Mouse (Mus musculus): Measurements from ENCODE around the gene Rnf207. TPM values are rescaled to one million over a fixed set of nuclear protein-coding genes. Genes with fewer than 3 reads are reported as not detected.

The Rnf207 gene
- polyA plus RNA-seq, 1 experiment, result not detected

- no peak overlapping the region for H3K4me3 ChIP-seq (ENCODE audit: insufficient read depth, low read length)
- no peak overlapping the region for H3K27ac ChIP-seq (ENCODE audit: insufficient read depth, low read depth, low read length)
- H3K4me1 ChIP-seq (ENCODE audit: control insufficient read depth, insufficient read depth, low read length), result 0 out of 2 replicates have a peak, but pooled peaks cover 4% of the 10 kb centered on the region
These were observed 52.4 kb downstream of the Rnf207 start for GRCm38 (mm10) chr4:152266236-152266895.

DNA sequence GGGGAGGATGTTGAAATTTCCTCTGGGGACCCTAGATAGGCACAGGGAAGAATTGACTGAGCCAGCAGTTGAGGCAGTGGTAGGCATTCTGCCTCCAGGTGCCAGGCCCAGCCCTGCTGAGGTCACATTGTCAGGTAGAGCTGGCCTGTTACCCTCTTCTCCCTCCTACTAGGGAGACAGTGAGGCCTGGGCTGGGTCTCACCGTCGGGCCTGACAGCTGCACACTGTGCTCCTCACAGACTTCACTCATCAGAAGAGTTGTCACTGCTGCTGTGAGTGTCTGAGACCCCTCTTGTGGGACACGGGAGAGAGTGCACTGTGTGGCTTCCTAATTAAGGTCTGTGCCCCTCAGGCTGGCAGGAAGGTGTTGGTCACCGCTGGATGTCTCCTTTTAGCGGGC, 53.0 kb downstream of the Rnf207 start:
- H3K4me3 ChIP-seq (ENCODE audit: insufficient read depth, low read length), result no peak overlapping the region
- no peak overlapping the region for H3K27ac ChIP-seq (ENCODE audit: insufficient read depth, low read depth, low read length)
- H3K4me1 ChIP-seq (ENCODE audit: control insufficient read depth, insufficient read depth, low read length), result peaks cover 6% of the 10 kb centered on the region
- TF ChIP-seq POLR2A (IDR thresholded peaks at IDR 0.05; ENCODE audit: borderline replicate concordance, low read depth, low read length), result no peak
- no peak for TF ChIP-seq CTCF (IDR thresholded peaks at IDR 0.05; ENCODE audit: low read depth, low read length)

More at GRCm38 (mm10) chr4:152266236-152266895, 52.4 kb downstream of the Rnf207 start:
- no peak for TF ChIP-seq POLR2A (IDR thresholded peaks at IDR 0.05; ENCODE audit: borderline replicate concordance, low read depth, low read length)

- Histone ChIP-seq H3K4me3 (ENCODE audit: insufficient read depth, low read length) (no peak overlapping the region), H3K4me1 (ENCODE audit: control insufficient read depth, insufficient read depth, low read length) (peaks cover 14% of the 10 kb centered on the region), H3K27ac (ENCODE audit: insufficient read depth, low read depth, low read length) (no peak overlapping the region)
- TF ChIP-seq POLR2A (IDR thresholded peaks at IDR 0.05; ENCODE audit: borderline replicate concordance, low read depth, low read length) (no peak), CTCF (IDR thresholded peaks at IDR 0.05; ENCODE audit: low read depth, low read length) (0 out of 2 replicates have a peak, but pooled peaks have one; percentile 11)
These were observed 53.8 kb downstream of the Rnf207 start for GRCm38 (mm10) chr4:152264867-152265568.

DNA sequence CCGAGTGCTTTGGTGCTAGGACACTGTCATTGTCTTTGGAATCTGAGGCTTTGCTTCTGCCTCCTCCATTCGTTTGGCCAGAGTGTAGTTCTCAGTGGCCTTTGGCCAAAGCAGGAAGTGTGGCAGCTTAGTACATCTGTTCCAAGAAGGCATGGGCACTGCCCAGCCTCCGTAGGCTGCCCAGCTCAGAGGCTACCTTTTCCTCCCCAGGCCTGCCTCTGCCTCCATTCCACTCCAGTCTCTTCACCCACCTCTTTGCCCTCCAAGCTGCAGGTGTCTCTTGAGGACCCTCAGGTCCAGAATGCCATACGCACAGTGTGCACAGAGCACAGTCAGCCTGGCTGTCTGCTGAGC, 54.6 kb downstream of the Rnf207 start:
- H3K27ac ChIP-seq (ENCODE audit: insufficient read depth, low read depth, low read length), result no peak overlapping the region
- TF ChIP-seq POLR2A (IDR thresholded peaks at IDR 0.05; ENCODE audit: borderline replicate concordance, low read depth, low read length) (no peak), CTCF (IDR thresholded peaks at IDR 0.05; ENCODE audit: low read depth, low read length) (no peak)
- H3K4me1 ChIP-seq (ENCODE audit: control insufficient read depth, insufficient read depth, low read length), result peaks cover 18% of the 10 kb centered on the region
- no peak overlapping the region for H3K4me3 ChIP-seq (ENCODE audit: insufficient read depth, low read length)

DNA sequence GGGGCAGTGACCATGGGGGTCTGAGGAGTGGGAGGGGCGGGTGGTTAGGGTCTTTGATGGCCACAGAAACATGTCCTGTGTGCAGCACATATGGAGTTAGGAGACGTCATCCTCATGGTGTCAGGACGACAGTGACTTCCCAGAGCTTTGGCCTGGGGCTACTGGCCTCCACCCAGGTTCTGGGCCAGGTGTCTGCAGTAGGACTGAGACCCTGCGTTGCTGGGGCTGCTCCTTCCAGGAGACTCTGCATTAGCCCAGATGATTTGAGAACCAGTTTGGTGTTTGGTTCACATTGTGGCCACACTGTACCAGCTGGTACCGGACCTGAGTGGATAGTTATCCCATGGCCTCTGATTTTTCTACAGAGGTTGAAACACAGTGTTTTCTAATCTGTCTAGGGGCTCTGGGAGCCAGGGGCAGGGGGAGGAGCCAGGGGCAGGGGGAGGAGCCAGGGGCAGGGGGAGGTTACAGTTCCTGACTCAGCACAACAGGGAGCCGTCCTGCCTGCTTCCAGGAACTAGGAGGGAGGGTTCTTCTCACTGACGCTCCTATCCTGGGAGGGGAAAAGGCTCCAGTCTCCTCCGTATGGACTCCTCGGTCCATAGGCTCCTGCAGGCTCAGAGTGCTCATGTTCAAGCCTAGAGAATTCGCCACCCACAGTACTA, 55.1 kb downstream of the Rnf207 start:
- no peak for TF ChIP-seq CTCF (IDR thresholded peaks at IDR 0.05; ENCODE audit: low read depth, low read length)
- no peak for TF ChIP-seq POLR2A (IDR thresholded peaks at IDR 0.05; ENCODE audit: borderline replicate concordance, low read depth, low read length)
- H3K27ac ChIP-seq (ENCODE audit: insufficient read depth, low read depth, low read length), result no peak overlapping the region
- no peak overlapping the region for H3K4me3 ChIP-seq (ENCODE audit: insufficient read depth, low read length)

GRCm38 (mm10) chr4:152263089-152263488, 55.7 kb downstream of the Rnf207 start:
- H3K4me3 ChIP-seq (ENCODE audit: insufficient read depth, low read length), result no peak overlapping the region
- TF ChIP-seq CTCF (IDR thresholded peaks at IDR 0.05; ENCODE audit: low read depth, low read length), result no peak
- TF ChIP-seq POLR2A (IDR thresholded peaks at IDR 0.05; ENCODE audit: borderline replicate concordance, low read depth, low read length), result no peak
- no peak overlapping the region for H3K27ac ChIP-seq (ENCODE audit: insufficient read depth, low read depth, low read length)
- peaks cover 18% of the 10 kb centered on the region for H3K4me1 ChIP-seq (ENCODE audit: control insufficient read depth, insufficient read depth, low read length)

More for the DNA sequence above, 55.1 kb downstream of the Rnf207 start:
- H3K4me1 ChIP-seq (ENCODE audit: control insufficient read depth, insufficient read depth, low read length), result peaks cover 18% of the 10 kb centered on the region

- H3K4me1 ChIP-seq (ENCODE audit: control insufficient read depth, insufficient read depth, low read length), result peaks cover 18% of the 10 kb centered on the region
- no peak for TF ChIP-seq POLR2A (IDR thresholded peaks at IDR 0.05; ENCODE audit: borderline replicate concordance, low read depth, low read length)
- no peak overlapping the region for H3K4me3 ChIP-seq (ENCODE audit: insufficient read depth, low read length)
- no peak overlapping the region for H3K27ac ChIP-seq (ENCODE audit: insufficient read depth, low read depth, low read length)
These were observed 56.6 kb downstream of the Rnf207 start for GRCm38 (mm10) chr4:152262187-152262586.

DNA sequence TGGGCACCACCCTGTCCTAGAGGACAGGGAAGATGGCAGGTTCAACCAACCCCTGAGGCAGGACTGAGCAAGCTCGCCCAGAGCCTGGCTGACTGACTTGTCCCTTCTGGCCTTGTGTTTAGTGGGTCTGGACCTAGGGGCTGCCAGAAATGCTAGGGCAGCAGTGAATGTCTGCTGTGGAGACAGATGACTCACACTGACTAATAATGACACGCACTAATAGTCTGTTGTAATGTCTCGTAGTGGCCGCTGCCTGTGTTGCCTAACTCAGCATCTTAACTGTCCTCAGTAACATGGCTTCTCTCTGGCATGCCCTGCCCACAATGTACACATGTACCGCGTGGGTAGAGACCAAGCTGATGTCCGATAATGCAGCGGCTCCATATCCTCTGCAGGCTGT, 58.3 kb downstream of the Rnf207 start:
- Histone ChIP-seq H3K4me1 (ENCODE audit: control insufficient read depth, insufficient read depth, low read length) (peaks cover 18% of the 10 kb centered on the region), H3K4me3 (ENCODE audit: insufficient read depth, low read length) (no peak overlapping the region), H3K27ac (ENCODE audit: insufficient read depth, low read depth, low read length) (no peak overlapping the region)
- TF ChIP-seq CTCF (IDR thresholded peaks at IDR 0.05; ENCODE audit: low read depth, low read length) (no peak), POLR2A (IDR thresholded peaks at IDR 0.05; ENCODE audit: borderline replicate concordance, low read depth, low read length) (no peak)

DNA sequence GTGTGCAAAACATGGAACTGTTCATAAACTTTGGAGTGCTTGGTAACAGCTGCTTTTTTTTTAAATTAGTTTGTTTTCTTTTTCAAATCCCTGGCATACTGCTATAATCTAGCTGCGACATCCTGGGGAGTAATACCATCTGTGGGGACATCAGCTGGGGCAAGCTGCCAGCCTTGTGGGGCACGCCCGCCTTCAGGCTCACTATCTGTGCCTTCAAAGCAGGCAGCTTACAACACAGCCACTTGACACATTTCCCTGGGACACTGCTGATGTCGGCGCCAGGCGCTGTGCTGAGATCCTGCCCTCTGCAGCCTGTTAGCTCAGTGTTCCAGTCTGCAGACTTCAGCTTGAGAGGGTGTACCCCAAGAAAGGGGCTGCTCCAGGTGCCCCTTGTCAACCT, 61.7 kb downstream of the Rnf207 start:
- Histone ChIP-seq H3K4me3 (ENCODE audit: insufficient read depth, low read length) (no peak overlapping the region), H3K27ac (ENCODE audit: insufficient read depth, low read depth, low read length) (no peak overlapping the region), H3K4me1 (ENCODE audit: control insufficient read depth, insufficient read depth, low read length) (peaks cover 14% of the 10 kb centered on the region)
- no peak for TF ChIP-seq CTCF (IDR thresholded peaks at IDR 0.05; ENCODE audit: low read depth, low read length)
- no peak for TF ChIP-seq POLR2A (IDR thresholded peaks at IDR 0.05; ENCODE audit: borderline replicate concordance, low read depth, low read length)

Other genes with a start within 250 kb of the Rnf207 start
- 2.6 and 3.0 TPM in 2 replicates for gene Plekhg5, start 246.5 kb downstream of the Rnf207 start, polyA plus RNA-seq (2012; ENCODE audit: insufficient read depth, insufficient read length, missing spikeins)
- gene Tnfrsf25, start 203.1 kb downstream of the Rnf207 start, polyA plus RNA-seq (2012; ENCODE audit: insufficient read depth, insufficient read length, missing spikeins), result not detected in 2 replicates
- gene Espn, start 166.6 kb downstream of the Rnf207 start, polyA plus RNA-seq (2012; ENCODE audit: insufficient read depth, insufficient read length, missing spikeins), result 0.44 and 0.97 TPM in 2 replicates
- not detected in 2 replicates for gene Hes2, start 160.1 kb downstream of the Rnf207 start, polyA plus RNA-seq (2012; ENCODE audit: insufficient read depth, insufficient read length, missing spikeins)
- 39.0 and 46.2 TPM in 2 replicates for gene Acot7, start 140.9 kb downstream of the Rnf207 start, polyA plus RNA-seq (2012; ENCODE audit: insufficient read depth, insufficient read length, missing spikeins)
- 0.47 TPM in 1 of 2 replicates, not detected in the other for gene Gpr153, start 44.8 kb downstream of the Rnf207 start, polyA plus RNA-seq (2012; ENCODE audit: insufficient read depth, insufficient read length, missing spikeins)
- gene Hes3, start 27.3 kb downstream of the Rnf207 start, polyA plus RNA-seq (2012; ENCODE audit: insufficient read depth, insufficient read length, missing spikeins), result not detected in 2 replicates
- 14.0 and 19.7 TPM in 2 replicates for gene Icmt, start 21.8 kb downstream of the Rnf207 start, polyA plus RNA-seq (2012; ENCODE audit: insufficient read depth, insufficient read length, missing spikeins)
- 958 and 1,114 TPM in 2 replicates for gene Rpl22, start 6.7 kb upstream of the Rnf207 start, polyA plus RNA-seq (2012; ENCODE audit: insufficient read depth, insufficient read length, missing spikeins)
- gene Chd5, start 19.7 kb upstream of the Rnf207 start, polyA plus RNA-seq (2012; ENCODE audit: insufficient read depth, insufficient read length, missing spikeins), result 0.42 and 0.55 TPM in 2 replicates
- gene Nphp4, start 157.7 kb upstream of the Rnf207 start, polyA plus RNA-seq (2012; ENCODE audit: insufficient read depth, insufficient read length, missing spikeins), result 1.4 and 1.6 TPM in 2 replicates
- gene Kcnab2, start 158.9 kb upstream of the Rnf207 start, polyA plus RNA-seq (2012; ENCODE audit: insufficient read depth, insufficient read length, missing spikeins), result 68.8 and 85.3 TPM in 2 replicates

Measured in bone marrow macrophage, adult 2 months (primary cell).